Mouse (Mus musculus) adrenal gland, postnatal 0 days (tissue): Measurements from ENCODE around the gene Cyp2c38. TPM values are rescaled to one million over a fixed set of nuclear protein-coding genes. Genes with fewer than 3 reads are reported as not detected.

Experiments used
- polyA plus RNA-seq: library from polyadenylated mRNA; unstranded; fragments of >200 nt; fragmentation: Nextera tagmentation; extraction: Ambion mirVana; gene quantifications from 2 replicates; pipeline ENCODE4 v1.2.1, GENCODE M21; 2015

Cyp2c38 gene
- polyA plus RNA-seq, result not detected in 2 replicates

GRCm38 (mm10) chr19:39462941-39463340 is at the start of gene Cyp2c38:
Gene Cyp2c38 (minus strand): TSS chr19:39463075.

GRCm38 (mm10) chr19:39510534-39510933 is 47.7 kb upstream of the Cyp2c38 start, which contains the start of gene Cyp2c39:
Gene Cyp2c39 (plus strand): TSS chr19:39510862.

Other genes with a start within 250 kb of the Cyp2c38 start
- not detected in 2 replicates for gene Cyp2c29, start 193.7 kb downstream of the Cyp2c38 start, polyA plus RNA-seq
- not detected in 2 replicates for gene Cyp2c39, start 47.8 kb upstream of the Cyp2c38 start, polyA plus RNA-seq
- gene Cyp2c67, start 186.0 kb upstream of the Cyp2c38 start, polyA plus RNA-seq, result 0.44 TPM in 1 of 2 replicates, not detected in the other